Mouse (Mus musculus): ENCODE data around the gene Sdhaf1.

DNA sequence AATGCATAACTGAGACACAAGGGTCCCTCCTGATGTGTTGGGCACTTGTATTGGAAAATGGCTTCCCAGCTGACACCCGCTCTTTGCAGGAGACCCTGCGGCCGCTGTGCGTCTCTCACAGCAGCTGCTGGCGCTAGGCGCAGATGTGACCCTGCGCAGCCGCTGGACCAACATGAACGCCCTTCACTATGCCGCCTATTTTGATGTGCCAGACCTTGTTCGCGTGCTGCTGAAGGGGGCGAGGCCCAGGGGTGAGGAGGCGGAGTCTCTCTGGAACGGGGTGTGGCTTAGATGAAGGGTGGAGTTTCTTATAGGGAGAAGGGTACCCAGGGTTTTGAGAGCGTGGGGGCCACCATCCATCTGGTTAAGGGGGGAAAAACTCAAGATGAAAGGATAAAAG, 26.4 kb downstream of the Sdhaf1 start:
- no peak for TF ChIP-seq GATA1 (IDR thresholded peaks at IDR 0.05; ENCODE audit: borderline replicate concordance, low read length)
- no peak for TF ChIP-seq FLI1 (IDR thresholded peaks at IDR 0.05; ENCODE audit: low read length)

All from megakaryocyte, embryonic 14.5 days (primary cell).